Mouse (Mus musculus) hindbrain, postnatal 0 days (tissue): ENCODE results near the gene Lyg2. TPM values are rescaled to one million over a fixed set of nuclear protein-coding genes. Genes with fewer than 3 reads are reported as not detected.

Experiments
- ATAC-seq: fragments of 200-750 bp; cut with Nextera tagmentation; 2 replicates; pipeline ENCODE4 v1.8.0; 2017; ENCODE audit warnings: mild to moderate bottlenecking, moderate TSS enrichment, moderate library complexity
- DNase-seq: peaks from one replicate; pipeline ENCODE4 v3.0.0-alpha.2; 2015; ENCODE audit warnings: low spot score
- H3K27ac ChIP-seq: fragments of 300-500 bp; sonication (generic); 2 replicates; pipeline ENCODE4 v1.5.1; 2014; ENCODE audit warnings: mild to moderate bottlenecking
- H3K27me3 ChIP-seq: fragments of 300-500 bp; sonication (generic); 2 replicates; pipeline ENCODE4 v1.6.1; 2014; ENCODE audit warnings: low read length, mixed read lengths; ENCODE audit not compliant: insufficient read depth
- H3K36me3 ChIP-seq: fragments of 300-500 bp; sonication (generic); 2 replicates; pipeline ENCODE4 v1.6.1; 2014; ENCODE audit warnings: low read length, mixed read lengths; ENCODE audit not compliant: insufficient read depth
- H3K4me1 ChIP-seq: fragments of 300-500 bp; sonication (generic); 2 replicates; pipeline ENCODE4 v1.6.1; 2014; ENCODE audit warnings: antibody characterized with exemption, low read length, mixed read lengths; ENCODE audit not compliant: insufficient read depth
- H3K4me2 ChIP-seq: fragments of 300-500 bp; sonication (generic); 2 replicates; pipeline ENCODE4 v1.6.1; 2014; ENCODE audit warnings: low read depth, mild to moderate bottlenecking, low read length, moderate library complexity, mixed read lengths
- H3K4me3 ChIP-seq: fragments of 300-500 bp; sonication (generic); 2 replicates; pipeline ENCODE4 v1.5.1; 2014; ENCODE audit warnings: low read length
- H3K9ac ChIP-seq: fragments of 300-500 bp; sonication (generic); replicated peaks from 2 replicates; pipeline ENCODE4 v1.6.1; 2014; ENCODE audit warnings: mild to moderate bottlenecking, low read length, moderate library complexity, mixed read lengths
- H3K9me3 ChIP-seq: fragments of 300-500 bp; sonication (generic); 2 replicates; pipeline ENCODE4 v1.6.1; 2016; ENCODE audit warnings: low read length, mixed read lengths
- CTCF ChIP-seq: IDR thresholded peaks from 2 replicates; pipeline ENCODE4 v1.5.1; 2016; ENCODE audit warnings: antibody characterized with exemption, control low read depth, low read depth
- WGBS: fragments of 180-500 bp; shearing (Covaris S2); extraction: QIAGEN DNeasy Blood & Tissue Kit; methylation state at CpG from one replicate; pipeline ENCODE4 v1.1.7; 2014; 5-methylcytosine and 5-hydroxymethylcytosine counted together
- polyA plus RNA-seq: library from polyadenylated mRNA; unstranded; fragments of >200 nt; fragmentation: Nextera tagmentation; extraction: Ambion mirVana; gene quantifications from 2 replicates; pipeline ENCODE4 v1.2.1, GENCODE M21; 2015
- total RNA-seq: library from RNA; depleted of rRNA; stranded (reverse); fragments of >200 nt; gene quantifications from 2 replicates; pipeline ENCODE4 v1.2.3, GENCODE M21; 2014

Gene Lyg2
- total and polyA plus RNA-seq, 2 experiments from 2014 or later, result not detected

DNA sequence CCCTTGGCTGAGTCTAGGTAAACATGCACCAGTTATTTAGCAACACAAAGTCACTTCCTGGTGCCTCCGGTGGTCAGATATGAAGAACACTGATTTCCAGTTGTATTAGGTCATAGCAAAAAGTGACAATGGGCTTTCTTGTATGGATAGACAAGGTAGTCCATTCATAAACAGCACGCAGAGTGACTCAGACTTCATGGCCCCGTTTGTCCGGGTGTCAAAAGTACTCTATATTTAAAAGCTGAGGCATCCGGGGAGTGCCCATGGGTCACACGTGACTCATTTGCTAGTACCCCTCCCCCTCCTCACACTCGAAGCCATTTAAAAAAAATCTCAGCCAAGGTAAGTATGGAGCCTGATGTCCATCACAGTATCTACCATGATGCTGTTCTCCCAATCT lies 38.5 kb upstream of the Lyg2 start:
- Histone ChIP-seq H3K9ac (no peak overlapping the region), H3K36me3 (no peaks in the 10 kb centered on the region), H3K27ac (no peak overlapping the region), H3K4me3 (no peak overlapping the region), H3K27me3 (no peaks in the 10 kb centered on the region), H3K4me1 (no peaks in the 10 kb centered on the region), H3K9me3 (no peaks in the 10 kb centered on the region), H3K4me2 (no peak overlapping the region)
- DNase-seq, result no peak
- 84% methylated on average over 7 of the region's 7 CpGs for WGBS
- no peak for ATAC-seq
- TF ChIP-seq CTCF, result no peak

GRCm38 (mm10) chr1:37948906-37949305 lies 32.6 kb upstream of the Lyg2 start:
- no peak for DNase-seq

DNA sequence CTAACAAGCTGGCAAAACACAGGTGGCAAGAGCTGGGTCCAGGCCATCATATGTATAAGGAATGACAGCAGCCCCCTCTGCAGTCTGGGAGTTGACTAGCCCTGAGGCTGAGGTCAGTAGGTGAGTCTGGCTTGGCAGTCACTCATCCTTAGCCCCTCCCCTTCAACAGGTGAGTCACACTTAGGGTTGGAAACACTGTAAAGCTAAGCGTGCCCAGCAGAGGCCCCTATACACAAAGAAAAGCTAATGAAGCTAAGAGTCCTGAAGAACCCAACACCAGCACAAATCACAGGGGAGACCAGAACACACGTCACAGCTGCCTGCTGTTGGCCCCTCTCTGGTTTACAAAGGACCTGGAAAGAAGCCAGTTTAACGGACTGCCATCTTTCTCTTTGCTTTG lies 15.5 kb upstream of the Lyg2 start:
- DNase-seq (peak; percentile 35), ATAC-seq (no peak)

More at GRCm38 (mm10) chr1:37948906-37949305, 32.6 kb upstream of the Lyg2 start:
- Histone ChIP-seq H3K4me1 (no peaks in the 10 kb centered on the region), H3K27ac (no peak overlapping the region), H3K4me3 (no peak overlapping the region), H3K27me3 (no peaks in the 10 kb centered on the region), H3K4me2 (no peak overlapping the region), H3K9me3 (no peaks in the 10 kb centered on the region), H3K36me3 (no peaks in the 10 kb centered on the region), H3K9ac (no peak overlapping the region)
- ATAC-seq, result no peak
- no peak for TF ChIP-seq CTCF
- WGBS, result 64% methylated on average over 2 of the region's 2 CpGs

DNA sequence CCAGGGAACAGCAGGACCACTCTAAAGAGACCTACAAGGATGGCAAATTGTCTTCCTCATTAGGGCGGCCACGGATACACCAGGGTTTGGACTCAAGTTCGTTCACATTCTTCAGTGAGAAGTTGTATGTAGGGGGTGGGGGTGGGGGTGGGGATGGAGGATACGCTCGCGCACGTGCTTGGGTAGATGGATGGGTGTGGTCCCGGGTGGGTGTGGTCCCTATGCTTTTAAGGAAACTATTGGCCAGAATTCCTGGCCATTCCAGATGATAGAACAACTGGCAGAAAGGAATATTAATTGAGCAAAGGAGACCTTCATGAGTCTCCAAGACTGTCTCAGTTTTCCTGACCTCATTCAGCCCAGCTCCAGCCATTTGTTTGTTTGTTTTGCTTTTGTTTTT lies 9.7 kb upstream of the Lyg2 start:
- no peak for ATAC-seq
- WGBS, result 78% methylated on average over 8 of the region's 8 CpGs
- no peak for DNase-seq

More for the DNA sequence above, 15.5 kb upstream of the Lyg2 start:
- Histone ChIP-seq H3K4me1 (no peaks in the 10 kb centered on the region), H3K9ac (no peak overlapping the region), H3K36me3 (no peaks in the 10 kb centered on the region), H3K4me3 (no peak overlapping the region), H3K27me3 (no peaks in the 10 kb centered on the region), H3K27ac (no peak overlapping the region), H3K4me2 (no peak overlapping the region), H3K9me3 (no peaks in the 10 kb centered on the region)
- 18% methylated on average over 3 of the region's 3 CpGs for WGBS
- peak; percentile 26; the same call in 1 of the 2 replicates for TF ChIP-seq CTCF

DNA sequence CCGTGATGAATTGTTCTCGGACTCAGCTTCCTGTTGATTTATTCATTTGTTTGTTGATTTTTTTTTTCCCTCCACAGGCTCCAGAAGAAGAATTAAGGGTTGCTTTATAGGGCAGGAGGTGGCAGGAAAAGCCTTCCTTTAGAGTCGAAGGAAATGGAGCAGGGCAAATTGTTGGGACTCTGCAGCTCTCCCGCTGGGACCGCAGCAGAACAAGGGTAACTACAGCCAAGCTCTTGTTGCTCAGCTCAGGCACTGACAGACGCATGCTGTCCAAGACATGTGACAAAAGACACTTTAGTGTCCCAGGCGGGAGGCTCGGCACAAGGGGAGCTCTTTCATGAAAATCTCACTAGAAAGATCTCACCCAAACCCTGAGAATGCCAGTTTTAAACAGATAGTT lies 6.2 kb upstream of the Lyg2 start:
- TF ChIP-seq CTCF, result no peak
- H3K27me3 ChIP-seq, result no peaks in the 10 kb centered on the region
- no peak overlapping the region for H3K4me3 ChIP-seq
- H3K9me3 ChIP-seq, result no peaks in the 10 kb centered on the region
- H3K4me1 ChIP-seq, result no peaks in the 10 kb centered on the region
- no peak overlapping the region for H3K27ac ChIP-seq
- H3K9ac ChIP-seq, result no peak overlapping the region
- WGBS, result 34% methylated on average over 8 of the region's 8 CpGs
- peak; percentile 45; the same call in 1 of the 2 replicates for ATAC-seq
- H3K4me2 ChIP-seq, result no peak overlapping the region
- no peaks in the 10 kb centered on the region for H3K36me3 ChIP-seq
- peak; percentile 40 for DNase-seq

More for the DNA sequence above, 9.7 kb upstream of the Lyg2 start:
- Histone ChIP-seq H3K36me3 (no peaks in the 10 kb centered on the region), H3K27ac (no peak overlapping the region), H3K4me3 (no peak overlapping the region), H3K9me3 (no peaks in the 10 kb centered on the region), H3K9ac (no peak overlapping the region), H3K27me3 (no peaks in the 10 kb centered on the region), H3K4me1 (no peaks in the 10 kb centered on the region), H3K4me2 (no peak overlapping the region)
- TF ChIP-seq CTCF, result no peak

DNA sequence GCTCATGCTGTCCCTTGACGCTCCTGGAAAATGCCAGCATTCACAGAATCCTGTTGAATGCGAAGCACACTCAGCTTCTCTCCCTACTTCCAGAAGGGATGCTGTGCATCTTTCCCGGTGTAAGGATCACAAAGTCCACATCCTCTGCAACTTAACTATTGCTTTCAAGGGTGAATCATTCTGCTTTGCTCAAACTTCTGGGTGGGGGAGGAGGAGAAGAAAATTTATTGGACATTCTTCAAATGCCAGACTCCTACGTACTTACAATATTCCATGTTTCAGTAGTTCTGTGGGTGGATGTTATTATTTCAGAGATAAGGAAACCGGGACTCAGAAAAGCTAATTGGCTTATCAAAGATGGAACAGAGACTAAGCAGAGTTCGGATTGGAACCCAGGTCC lies 1.8 kb upstream of the Lyg2 start:
- no peak overlapping the region for H3K4me3 ChIP-seq
- no peaks in the 10 kb centered on the region for H3K27me3 ChIP-seq
- no peaks in the 10 kb centered on the region for H3K4me1 ChIP-seq
- no peak overlapping the region for H3K4me2 ChIP-seq
- WGBS, result 87% methylated on average over 6 of the region's 6 CpGs
- ATAC-seq (no peak), DNase-seq (no peak)
- no peak overlapping the region for H3K27ac ChIP-seq
- no peak for TF ChIP-seq CTCF
- H3K36me3 ChIP-seq, result no peaks in the 10 kb centered on the region
- H3K9me3 ChIP-seq, result no peaks in the 10 kb centered on the region
- H3K9ac ChIP-seq, result no peak overlapping the region

DNA sequence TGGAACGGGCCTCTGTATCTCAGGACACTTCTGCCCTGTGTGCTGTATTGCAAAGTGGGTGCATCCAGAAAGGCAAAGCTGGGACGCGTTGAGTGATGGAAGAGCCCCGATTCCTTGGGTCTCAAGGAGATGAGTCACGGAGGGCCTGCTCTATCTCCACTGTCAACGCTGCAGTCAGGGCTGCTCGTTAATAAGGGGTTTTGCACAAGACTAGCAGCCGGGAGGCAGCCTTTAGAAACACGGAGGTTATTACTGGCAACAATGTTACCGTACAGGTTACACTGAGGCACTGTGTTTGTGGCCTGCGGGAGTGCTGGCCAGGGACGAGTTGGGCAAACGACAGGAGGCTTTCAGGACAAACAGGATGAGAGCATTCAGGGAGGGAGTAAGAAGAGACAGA lies 1.4 kb upstream of the Lyg2 start:
- Histone ChIP-seq H3K4me3 (no peak overlapping the region), H3K4me1 (no peaks in the 10 kb centered on the region), H3K27me3 (no peaks in the 10 kb centered on the region), H3K4me2 (no peak overlapping the region), H3K36me3 (no peaks in the 10 kb centered on the region), H3K9me3 (no peaks in the 10 kb centered on the region), H3K9ac (no peak overlapping the region), H3K27ac (no peak overlapping the region)
- ATAC-seq (no peak), DNase-seq (no peak)
- TF ChIP-seq CTCF, result no peak
- WGBS, result 81% methylated on average over 13 of the region's 13 CpGs
